Mouse (Mus musculus): ENCODE measurements around the gene 9230102O04Rik. TPM values are rescaled to one million over a fixed set of nuclear protein-coding genes. Genes with fewer than 3 reads are reported as not detected.

9230102O04Rik gene
- polyA plus RNA-seq, 1 experiment from 2014 or later, result not detected

- under 1% methylated on average over 35 of the region's 35 CpGs for WGBS
- Histone ChIP-seq H3K9ac (ENCODE audit: low read length) (no peak overlapping the region), H3K36me3 (ENCODE audit: control insufficient read depth, insufficient read depth, low read length) (no peaks in the 10 kb centered on the region), H3K4me1 (replicated peaks; ENCODE audit: control insufficient read depth, insufficient read depth, low read length) (peaks cover 8% of the 10 kb centered on the region; the same call in 1 of the 2 replicates), H3K27me3 (ENCODE audit: control insufficient read depth, insufficient read depth, low read length) (peaks cover 89% of the 10 kb centered on the region), H3K4me3 (ENCODE audit: low read depth, low read length) (peak overlapping the region; percentile 18), H3K9me3 (ENCODE audit: control insufficient read depth, low read length) (no peaks in the 10 kb centered on the region), H3K4me2 (ENCODE audit: low read depth, low read length, severe bottlenecking) (peak overlapping the region; percentile 21; the same call in 1 of the 2 replicates), H3K27ac (ENCODE audit: low read depth, low read length) (no peak overlapping the region)
- DNase-seq (ENCODE audit: low spot score) (peak; percentile 72), ATAC-seq (replicated peaks; ENCODE audit: low FRiP score) (no peak)
Observed at GRCm38 (mm10) chr2:9877326-9877690, 12.0 kb downstream of the 9230102O04Rik start.

GRCm38 (mm10) chr2:9876621-9877325 is 12.6 kb downstream of the 9230102O04Rik start:
- H3K9ac ChIP-seq (ENCODE audit: low read length), result no peak overlapping the region; the same call in 1 of the 2 replicates
- ATAC-seq (replicated peaks; ENCODE audit: low FRiP score) (no peak), DNase-seq (ENCODE audit: low spot score) (peak; percentile 61)
- H3K4me1 ChIP-seq (replicated peaks; ENCODE audit: control insufficient read depth, insufficient read depth, low read length), result peaks cover 7% of the 10 kb centered on the region; the same call in 1 of the 2 replicates
- H3K9me3 ChIP-seq (ENCODE audit: control insufficient read depth, low read length), result no peaks in the 10 kb centered on the region
- H3K36me3 ChIP-seq (ENCODE audit: control insufficient read depth, insufficient read depth, low read length), result no peaks in the 10 kb centered on the region
- H3K4me2 ChIP-seq (ENCODE audit: low read depth, low read length, severe bottlenecking), result peak overlapping the region; percentile 21; the same call in 1 of the 2 replicates
- under 1% methylated on average over 31 of the region's 31 CpGs for WGBS
- peak overlapping the region; percentile 18 for H3K4me3 ChIP-seq (ENCODE audit: low read depth, low read length)
- no peak overlapping the region for H3K27ac ChIP-seq (ENCODE audit: low read depth, low read length)
- peaks cover 89% of the 10 kb centered on the region for H3K27me3 ChIP-seq (ENCODE audit: control insufficient read depth, insufficient read depth, low read length)

GRCm38 (mm10) chr2:9875676-9876357 is 13.5 kb downstream of the 9230102O04Rik start:
- Histone ChIP-seq H3K36me3 (ENCODE audit: control insufficient read depth, insufficient read depth, low read length) (no peaks in the 10 kb centered on the region), H3K4me3 (ENCODE audit: low read depth, low read length) (no peak overlapping the region), H3K27me3 (ENCODE audit: control insufficient read depth, insufficient read depth, low read length) (peaks cover 88% of the 10 kb centered on the region), H3K4me1 (replicated peaks; ENCODE audit: control insufficient read depth, insufficient read depth, low read length) (peaks cover 7% of the 10 kb centered on the region; the same call in 1 of the 2 replicates), H3K9me3 (ENCODE audit: control insufficient read depth, low read length) (no peaks in the 10 kb centered on the region), H3K9ac (ENCODE audit: low read length) (no peak overlapping the region), H3K4me2 (ENCODE audit: low read depth, low read length, severe bottlenecking) (no peak overlapping the region), H3K27ac (ENCODE audit: low read depth, low read length) (no peak overlapping the region)
- 6% methylated on average over 12 of the region's 12 CpGs for WGBS
- ATAC-seq (replicated peaks; ENCODE audit: low FRiP score) (no peak), DNase-seq (ENCODE audit: low spot score) (peak; percentile 40)

GRCm38 (mm10) chr2:9875220-9875619 is 14.1 kb downstream of the 9230102O04Rik start:
- Histone ChIP-seq H3K4me3 (ENCODE audit: low read depth, low read length) (no peak overlapping the region), H3K27ac (ENCODE audit: low read depth, low read length) (no peak overlapping the region), H3K9ac (ENCODE audit: low read length) (no peak overlapping the region), H3K27me3 (ENCODE audit: control insufficient read depth, insufficient read depth, low read length) (peaks cover 85% of the 10 kb centered on the region), H3K9me3 (ENCODE audit: control insufficient read depth, low read length) (no peaks in the 10 kb centered on the region), H3K4me2 (ENCODE audit: low read depth, low read length, severe bottlenecking) (no peak overlapping the region), H3K36me3 (ENCODE audit: control insufficient read depth, insufficient read depth, low read length) (no peaks in the 10 kb centered on the region), H3K4me1 (replicated peaks; ENCODE audit: control insufficient read depth, insufficient read depth, low read length) (peaks cover 7% of the 10 kb centered on the region; the same call in 1 of the 2 replicates)
- ATAC-seq (replicated peaks; ENCODE audit: low FRiP score), result no peak
- DNase-seq (ENCODE audit: low spot score), result no peak
- 0% methylated on average over 4 of the region's 4 CpGs for WGBS

- 2% methylated on average over 39 of the region's 39 CpGs for WGBS
- H3K4me2 ChIP-seq (ENCODE audit: low read depth, low read length, severe bottlenecking), result no peak overlapping the region
- H3K9me3 ChIP-seq (ENCODE audit: control insufficient read depth, low read length), result no peaks in the 10 kb centered on the region
- no peak for DNase-seq (ENCODE audit: low spot score)
- no peak overlapping the region for H3K27ac ChIP-seq (ENCODE audit: low read depth, low read length)
- H3K4me1 ChIP-seq (replicated peaks; ENCODE audit: control insufficient read depth, insufficient read depth, low read length), result peaks cover 7% of the 10 kb centered on the region; the same call in 1 of the 2 replicates
- ATAC-seq (replicated peaks; ENCODE audit: low FRiP score), result no peak
- no peak overlapping the region for H3K4me3 ChIP-seq (ENCODE audit: low read depth, low read length)
- no peak overlapping the region for H3K9ac ChIP-seq (ENCODE audit: low read length)
- H3K27me3 ChIP-seq (ENCODE audit: control insufficient read depth, insufficient read depth, low read length), result peaks cover 81% of the 10 kb centered on the region
- H3K36me3 ChIP-seq (ENCODE audit: control insufficient read depth, insufficient read depth, low read length), result no peaks in the 10 kb centered on the region
Observed at GRCm38 (mm10) chr2:9874467-9875219, 14.7 kb downstream of the 9230102O04Rik start.

- DNase-seq (ENCODE audit: low spot score), result no peak
- Histone ChIP-seq H3K27me3 (ENCODE audit: control insufficient read depth, insufficient read depth, low read length) (peaks cover 80% of the 10 kb centered on the region), H3K36me3 (ENCODE audit: control insufficient read depth, insufficient read depth, low read length) (no peaks in the 10 kb centered on the region), H3K27ac (ENCODE audit: low read depth, low read length) (no peak overlapping the region), H3K4me2 (ENCODE audit: low read depth, low read length, severe bottlenecking) (no peak overlapping the region), H3K4me3 (ENCODE audit: low read depth, low read length) (no peak overlapping the region), H3K4me1 (replicated peaks; ENCODE audit: control insufficient read depth, insufficient read depth, low read length) (peaks cover 4% of the 10 kb centered on the region; the same call in 1 of the 2 replicates), H3K9me3 (ENCODE audit: control insufficient read depth, low read length) (no peaks in the 10 kb centered on the region), H3K9ac (ENCODE audit: low read length) (no peak overlapping the region)
- no peak for ATAC-seq (replicated peaks; ENCODE audit: low FRiP score)
- WGBS, result 4% methylated on average over 2 of the region's 2 CpGs
Observed at GRCm38 (mm10) chr2:9873757-9874156, 15.6 kb downstream of the 9230102O04Rik start.

- Histone ChIP-seq H3K36me3 (ENCODE audit: control insufficient read depth, insufficient read depth, low read length) (no peaks in the 10 kb centered on the region), H3K9ac (ENCODE audit: low read length) (no peak overlapping the region), H3K27me3 (ENCODE audit: control insufficient read depth, insufficient read depth, low read length) (peaks cover 71% of the 10 kb centered on the region), H3K27ac (ENCODE audit: low read depth, low read length) (no peak overlapping the region), H3K9me3 (ENCODE audit: control insufficient read depth, low read length) (no peaks in the 10 kb centered on the region), H3K4me3 (ENCODE audit: low read depth, low read length) (no peak overlapping the region; the same call in 1 of the 2 replicates), H3K4me2 (ENCODE audit: low read depth, low read length, severe bottlenecking) (peak overlapping the region; percentile 15; the same call in 1 of the 2 replicates), H3K4me1 (replicated peaks; ENCODE audit: control insufficient read depth, insufficient read depth, low read length) (peaks cover 2% of the 10 kb centered on the region; the same call in 1 of the 2 replicates)
- under 1% methylated on average over 12 of the region's 12 CpGs for WGBS
- DNase-seq (ENCODE audit: low spot score) (no peak), ATAC-seq (replicated peaks; ENCODE audit: low FRiP score) (peak; percentile 49)
Observed at GRCm38 (mm10) chr2:9872682-9873081, 16.7 kb downstream of the 9230102O04Rik start.

GRCm38 (mm10) chr2:9871798-9872197 is 17.5 kb downstream of the 9230102O04Rik start:
- 5% methylated on average over 6 of the region's 6 CpGs for WGBS
- ATAC-seq (replicated peaks; ENCODE audit: low FRiP score) (no peak), DNase-seq (ENCODE audit: low spot score) (no peak)
- Histone ChIP-seq H3K9ac (ENCODE audit: low read length) (no peak overlapping the region), H3K36me3 (ENCODE audit: control insufficient read depth, insufficient read depth, low read length) (no peaks in the 10 kb centered on the region), H3K9me3 (ENCODE audit: control insufficient read depth, low read length) (no peaks in the 10 kb centered on the region), H3K4me1 (replicated peaks; ENCODE audit: control insufficient read depth, insufficient read depth, low read length) (no peaks in the 10 kb centered on the region; the same call in 1 of the 2 replicates), H3K4me2 (ENCODE audit: low read depth, low read length, severe bottlenecking) (no peak overlapping the region), H3K27me3 (ENCODE audit: control insufficient read depth, insufficient read depth, low read length) (peaks cover 64% of the 10 kb centered on the region), H3K27ac (ENCODE audit: low read depth, low read length) (no peak overlapping the region), H3K4me3 (ENCODE audit: low read depth, low read length) (no peak overlapping the region)

Measured in forebrain, embryonic 11.5 days (tissue).